Mouse (Mus musculus) liver, postnatal 0 days (tissue): ENCODE measurements at regions not wholly inside any gene's neighbourhood (a gene's known extent, or its start where the extent isn't known, plus 50 kb on each side); places are given as distances from the start of the nearest gene placed in this dataset.

Source experiments
- ATAC-seq: fragments of 200-750 bp; cut with Nextera tagmentation; 2 replicates; pipeline ENCODE4 v1.8.0; 2017; ENCODE audit warnings: mild to moderate bottlenecking, moderate library complexity
- DNase-seq: peaks from one replicate; pipeline ENCODE4 v3.0.0-alpha.2; 2016
- H3K27ac ChIP-seq: fragments of 300-500 bp; sonication (generic); 2 replicates; pipeline ENCODE4 v1.5.1; 2014; ENCODE audit warnings: antibody characterized with exemption, moderate library complexity, mild to moderate bottlenecking, low read depth
- H3K27me3 ChIP-seq: fragments of 300-500 bp; sonication (generic); 2 replicates; pipeline ENCODE4 v1.6.1; 2014; ENCODE audit warnings: low read length, control low read depth, mixed read lengths; ENCODE audit not compliant: insufficient read depth
- H3K36me3 ChIP-seq: fragments of 300-500 bp; sonication (generic); replicated peaks from 2 replicates; pipeline ENCODE4 v1.6.1; 2014; ENCODE audit warnings: mild to moderate bottlenecking, control low read depth, low read length, moderate library complexity, mixed read lengths; ENCODE audit not compliant: insufficient read depth
- H3K4me1 ChIP-seq: fragments of 300-500 bp; sonication (generic); 2 replicates; pipeline ENCODE4 v1.6.1; 2014; ENCODE audit warnings: antibody characterized with exemption, mild to moderate bottlenecking, control low read depth; ENCODE audit not compliant: insufficient read depth
- H3K4me2 ChIP-seq: fragments of 300-500 bp; sonication (generic); 2 replicates; pipeline ENCODE4 v1.6.1; 2014; ENCODE audit warnings: low read depth, mild to moderate bottlenecking, low read length, moderate library complexity, mixed read lengths
- H3K4me3 ChIP-seq: fragments of 300-500 bp; sonication (generic); 2 replicates; pipeline ENCODE4 v1.5.1; 2014; ENCODE audit warnings: low read depth, low read length
- H3K9ac ChIP-seq: fragments of 300-500 bp; sonication (generic); replicated peaks from 2 replicates; pipeline ENCODE4 v1.6.1; 2014; ENCODE audit warnings: mild to moderate bottlenecking, moderate library complexity
- H3K9me3 ChIP-seq: fragments of 300-500 bp; sonication (generic); 2 replicates; pipeline ENCODE4 v1.6.1; 2016; ENCODE audit warnings: mild to moderate bottlenecking, control low read depth, low read length, mixed read lengths
- CTCF ChIP-seq: sonication (generic); IDR thresholded peaks from 2 replicates; pipeline ENCODE4 v1.5.1; 2016; ENCODE audit warnings: antibody characterized with exemption, low read depth
- EP300 ChIP-seq: IDR thresholded peaks from 2 replicates; pipeline ENCODE4 v1.6.1; 2016; ENCODE audit warnings: antibody characterized with exemption, low read depth, mild to moderate bottlenecking
- WGBS: fragments of 180-500 bp; shearing (Covaris S2); extraction: QIAGEN DNeasy Blood & Tissue Kit; methylation state at CpG from one replicate; pipeline ENCODE4 v1.1.7; 2014; ENCODE audit not compliant: insufficient replicate concordance; 5-methylcytosine and 5-hydroxymethylcytosine counted together

- no peaks in the 10 kb centered on the region for H3K27me3 ChIP-seq
- no peak overlapping the region for H3K4me2 ChIP-seq
- WGBS, result 66% methylated on average over 2 of the region's 2 CpGs
- no peak overlapping the region for H3K4me3 ChIP-seq
- H3K4me1 ChIP-seq, result no peaks in the 10 kb centered on the region
- H3K9me3 ChIP-seq, result no peaks in the 10 kb centered on the region
- H3K9ac ChIP-seq, result no peak overlapping the region
- DNase-seq (no peak), ATAC-seq (no peak)
- no peaks in the 10 kb centered on the region for H3K36me3 ChIP-seq
- no peak overlapping the region for H3K27ac ChIP-seq
- TF ChIP-seq CTCF (peak; percentile 27; the same call in 1 of the 2 replicates), EP300 (no peak)
Measured at GRCm38 (mm10) chr7:116946448-116946847, 434.3 kb upstream of the Xylt1 start.

GRCm38 (mm10) chr7:116959196-116959895 is 421.4 kb upstream of the Xylt1 start:
- Histone ChIP-seq H3K4me1 (no peaks in the 10 kb centered on the region), H3K4me3 (no peak overlapping the region), H3K4me2 (no peak overlapping the region), H3K9me3 (no peaks in the 10 kb centered on the region), H3K27ac (no peak overlapping the region), H3K36me3 (no peaks in the 10 kb centered on the region), H3K27me3 (no peaks in the 10 kb centered on the region), H3K9ac (no peak overlapping the region)
- no peak for TF ChIP-seq CTCF
- TF ChIP-seq EP300, result no peak
- ATAC-seq (no peak), DNase-seq (no peak)
- 78% methylated on average over 14 of the region's 14 CpGs for WGBS

GRCm38 (mm10) chr7:116963839-116964238 is 416.9 kb upstream of the Xylt1 start:
- no peak overlapping the region for H3K27ac ChIP-seq
- no peak overlapping the region for H3K4me3 ChIP-seq
- no peaks in the 10 kb centered on the region for H3K27me3 ChIP-seq
- no peaks in the 10 kb centered on the region for H3K4me1 ChIP-seq
- TF ChIP-seq CTCF (no peak), EP300 (no peak)
- no peak overlapping the region for H3K4me2 ChIP-seq
- 62% methylated on average over 6 of the region's 6 CpGs for WGBS
- H3K36me3 ChIP-seq, result no peaks in the 10 kb centered on the region
- no peak overlapping the region for H3K9ac ChIP-seq
- DNase-seq (no peak), ATAC-seq (no peak)
- no peaks in the 10 kb centered on the region for H3K9me3 ChIP-seq

- Histone ChIP-seq H3K27me3 (no peaks in the 10 kb centered on the region), H3K9me3 (no peaks in the 10 kb centered on the region), H3K9ac (no peak overlapping the region), H3K4me3 (no peak overlapping the region), H3K27ac (no peak overlapping the region), H3K4me2 (no peak overlapping the region), H3K36me3 (no peaks in the 10 kb centered on the region), H3K4me1 (no peaks in the 10 kb centered on the region)
- ATAC-seq, result no peak
- TF ChIP-seq EP300 (no peak), CTCF (no peak)
- 59% methylated on average over 2 of the region's 2 CpGs for WGBS
- no peak for DNase-seq
Measured at GRCm38 (mm10) chr7:116991351-116991750, 389.4 kb upstream of the Xylt1 start.

GRCm38 (mm10) chr7:116992166-116992565 is 388.6 kb upstream of the Xylt1 start:
- H3K36me3 ChIP-seq, result no peaks in the 10 kb centered on the region
- no peaks in the 10 kb centered on the region for H3K27me3 ChIP-seq
- TF ChIP-seq CTCF (no peak), EP300 (no peak)
- H3K9ac ChIP-seq, result no peak overlapping the region
- no peak overlapping the region for H3K27ac ChIP-seq
- H3K4me2 ChIP-seq, result no peak overlapping the region
- no peak overlapping the region for H3K4me3 ChIP-seq
- H3K4me1 ChIP-seq, result no peaks in the 10 kb centered on the region
- DNase-seq, result no peak
- ATAC-seq, result no peak
- no peaks in the 10 kb centered on the region for H3K9me3 ChIP-seq

DNA sequence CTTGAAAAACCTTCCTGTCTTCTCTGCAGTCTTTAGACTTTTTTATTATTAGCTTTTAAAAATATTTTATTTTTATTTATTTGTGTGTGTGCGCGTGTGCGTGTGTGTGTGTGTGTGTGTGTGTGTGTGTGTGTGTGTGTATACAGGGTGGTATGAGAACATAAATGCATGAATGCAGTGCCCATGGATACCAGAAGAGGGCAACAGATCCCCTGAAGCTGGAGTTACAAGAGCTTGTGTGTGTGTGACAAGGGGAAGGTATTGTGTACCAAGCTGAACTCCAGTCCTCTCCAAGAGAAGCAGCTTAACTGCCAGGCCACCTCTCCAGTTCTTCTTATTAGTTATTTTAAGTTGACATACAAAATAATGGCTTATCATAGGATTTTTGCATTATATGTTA is 385.0 kb upstream of the Xylt1 start:
- no peaks in the 10 kb centered on the region for H3K27me3 ChIP-seq
- no peak overlapping the region for H3K4me3 ChIP-seq
- TF ChIP-seq EP300 (no peak), CTCF (peak; percentile 23; the same call in 1 of the 2 replicates)
- no peak overlapping the region for H3K9ac ChIP-seq
- ATAC-seq (no peak), DNase-seq (no peak)
- no peaks in the 10 kb centered on the region for H3K36me3 ChIP-seq
- H3K4me2 ChIP-seq, result no peak overlapping the region
- WGBS, result 78% methylated on average over 3 of the region's 3 CpGs
- no peak overlapping the region for H3K27ac ChIP-seq
- no peaks in the 10 kb centered on the region for H3K9me3 ChIP-seq
- no peaks in the 10 kb centered on the region for H3K4me1 ChIP-seq

DNA sequence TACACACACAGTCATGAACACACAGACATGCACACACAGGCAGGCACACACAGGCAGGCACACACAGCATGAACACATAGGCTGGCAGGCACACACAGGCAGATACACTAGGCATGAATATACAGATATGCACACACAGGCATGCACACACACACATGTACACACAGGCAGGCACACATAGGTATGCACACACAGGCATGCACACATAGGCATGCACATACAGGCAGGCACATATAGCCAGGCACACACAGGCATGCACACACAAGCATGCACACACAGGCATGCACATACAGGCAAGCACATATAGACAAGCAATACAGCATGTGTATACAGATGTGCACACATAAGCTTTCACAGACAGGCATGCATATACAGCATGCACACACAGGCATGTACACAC is 377.6 kb upstream of the Xylt1 start:
- ATAC-seq (no peak), DNase-seq (no peak)
- no peak for TF ChIP-seq EP300
- TF ChIP-seq CTCF, result no peak
- H3K4me3 ChIP-seq, result no peak overlapping the region
- H3K27ac ChIP-seq, result no peak overlapping the region
- H3K27me3 ChIP-seq, result no peaks in the 10 kb centered on the region
- no peaks in the 10 kb centered on the region for H3K4me1 ChIP-seq
- no peak overlapping the region for H3K9ac ChIP-seq
- no peaks in the 10 kb centered on the region for H3K9me3 ChIP-seq
- H3K4me2 ChIP-seq, result no peak overlapping the region
- no peaks in the 10 kb centered on the region for H3K36me3 ChIP-seq
